Mouse (Mus musculus) layer of hippocampus, postnatal 10 days (tissue): ENCODE measurements at regions not wholly inside any gene's neighbourhood (a gene's known extent, or its start where the extent isn't known, plus 50 kb on each side); places are given as distances from the start of the nearest gene placed in this dataset.

ENCODE experiments used
- DNase-seq, 2 experiments: peaks; one replicate each; pipeline ENCODE4 v3.0.0; 2021; ENCODE audit warnings: low spot score in 2 of 2

DNA sequence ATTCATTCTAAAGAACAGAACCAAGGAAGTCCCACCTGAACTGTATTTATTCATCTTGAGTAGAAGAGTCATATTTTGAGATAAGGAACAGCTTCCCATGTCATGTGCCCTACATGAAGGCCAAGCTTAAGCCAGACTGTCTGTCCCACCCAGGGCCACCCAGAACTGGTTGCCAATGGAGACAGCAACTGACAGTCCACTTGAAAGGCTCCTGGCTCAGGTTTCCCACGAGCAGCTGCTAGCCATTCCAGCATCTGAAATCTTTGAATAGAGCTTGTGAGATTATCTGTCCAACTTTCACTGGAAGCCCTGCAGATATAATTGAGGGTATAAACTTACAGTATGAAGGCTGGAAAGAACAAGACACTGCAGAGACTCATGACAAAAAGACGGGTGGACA is 1510.6 kb downstream of the Slc22a22 start:
- DNase-seq: no peak

DNA sequence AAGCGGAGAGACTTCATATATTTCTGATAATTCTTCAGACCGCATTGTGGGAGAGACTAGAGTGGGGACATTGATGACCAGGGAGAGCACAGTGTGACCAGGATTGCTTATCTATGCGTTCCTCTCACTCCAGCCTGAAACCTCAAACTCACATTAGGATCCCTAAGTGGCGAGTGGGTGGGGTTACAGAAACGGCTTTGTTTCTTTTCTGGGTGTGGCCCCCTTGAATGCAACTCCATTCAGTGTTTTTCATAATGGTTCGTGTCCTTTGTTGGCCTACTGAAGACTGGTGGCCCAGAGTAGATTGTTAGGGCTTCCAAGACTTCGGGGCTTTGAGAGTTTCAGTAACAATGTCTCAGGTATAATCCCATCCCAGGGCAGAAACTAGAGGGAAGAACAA is 1512.1 kb downstream of the Slc22a22 start:
- no peak for DNase-seq

DNA sequence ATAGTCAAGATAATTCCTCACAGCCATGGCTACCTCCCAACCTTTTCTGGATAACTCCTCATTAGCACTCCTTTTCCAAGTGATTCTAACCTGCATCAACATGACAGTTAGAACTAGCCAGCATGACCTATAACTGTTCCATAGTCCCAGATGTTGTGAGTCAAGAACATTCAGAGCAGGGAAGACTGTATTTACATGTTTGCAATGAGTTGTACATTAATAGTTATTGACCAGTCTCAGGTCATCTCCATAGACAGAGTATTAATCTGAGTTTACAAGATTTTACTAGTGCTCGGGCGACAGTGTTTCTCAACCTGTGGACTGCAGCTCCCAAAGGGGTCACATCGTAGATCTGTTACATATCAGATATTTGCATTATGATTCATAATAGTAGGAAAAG is 1515.3 kb downstream of the Slc22a22 start:
- no peak for DNase-seq
